Mouse (Mus musculus): ENCODE results near the gene Dync2li1.

The Dync2li1 gene

DNA sequence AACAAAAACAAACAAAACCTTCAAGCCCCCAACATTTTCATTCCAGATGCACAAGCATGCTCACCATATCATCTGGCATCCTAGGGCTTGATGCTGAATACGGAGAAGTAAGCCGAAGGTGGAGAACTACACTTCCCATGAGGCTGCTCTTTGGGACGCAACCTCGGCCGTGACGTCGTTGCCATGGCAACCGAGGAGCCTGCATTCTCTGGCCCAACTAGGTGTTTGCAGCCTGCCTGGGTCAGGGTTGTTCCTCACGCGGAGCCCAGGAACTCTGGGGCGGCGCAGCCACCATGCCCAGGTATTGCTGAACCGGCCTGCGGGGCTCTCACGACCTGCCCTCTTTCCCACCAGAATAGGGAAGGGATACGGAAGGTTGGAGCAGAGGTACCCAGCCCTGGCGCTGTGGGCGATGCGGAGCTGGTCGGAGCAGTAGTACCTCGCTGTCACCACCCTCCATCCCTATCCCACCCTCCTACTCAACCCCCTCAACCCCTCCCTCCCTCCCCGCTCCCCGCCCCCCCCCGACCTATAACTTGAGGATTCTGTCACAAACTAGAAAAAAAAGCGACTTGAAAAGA lies at the start of gene Dync2li1:
Dync2li1 (plus strand) TSS at position 221 of the 581 bp plus-strand sequence.
- DNase-seq: peak; percentile 96 to 97

DNA sequence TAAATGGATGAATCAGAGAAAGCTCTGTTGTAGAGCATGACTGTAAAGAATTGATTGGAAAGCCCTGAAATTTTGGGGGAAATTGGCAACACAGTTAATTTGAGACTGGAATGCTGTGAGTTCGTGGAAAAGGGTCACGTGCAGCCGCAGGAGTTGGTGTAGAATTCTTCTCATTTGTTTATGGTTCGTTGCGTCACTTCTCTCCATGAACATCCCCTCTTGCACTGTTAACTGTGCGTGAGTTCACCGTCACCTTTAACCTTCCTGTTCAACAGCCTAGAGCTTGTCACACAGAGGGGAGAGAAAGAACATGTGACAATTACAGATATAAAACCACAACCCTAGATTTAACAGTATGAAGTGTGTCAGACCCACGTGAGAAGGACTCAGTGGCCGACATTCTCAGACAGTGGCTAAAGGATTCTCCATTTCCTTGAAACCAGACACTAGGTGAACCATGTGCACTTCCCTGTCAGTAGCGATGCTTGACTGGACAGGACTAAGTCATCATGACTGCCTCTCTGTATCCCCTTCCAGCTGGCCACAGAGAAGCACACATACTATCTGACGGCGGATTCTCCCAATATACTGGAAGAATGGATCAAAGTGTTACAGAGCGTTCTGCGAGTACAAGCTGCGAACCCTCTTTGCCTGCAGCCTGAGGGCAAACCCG lies 49.5 kb upstream of the Dync2li1 start:
- no peak for DNase-seq

DNA sequence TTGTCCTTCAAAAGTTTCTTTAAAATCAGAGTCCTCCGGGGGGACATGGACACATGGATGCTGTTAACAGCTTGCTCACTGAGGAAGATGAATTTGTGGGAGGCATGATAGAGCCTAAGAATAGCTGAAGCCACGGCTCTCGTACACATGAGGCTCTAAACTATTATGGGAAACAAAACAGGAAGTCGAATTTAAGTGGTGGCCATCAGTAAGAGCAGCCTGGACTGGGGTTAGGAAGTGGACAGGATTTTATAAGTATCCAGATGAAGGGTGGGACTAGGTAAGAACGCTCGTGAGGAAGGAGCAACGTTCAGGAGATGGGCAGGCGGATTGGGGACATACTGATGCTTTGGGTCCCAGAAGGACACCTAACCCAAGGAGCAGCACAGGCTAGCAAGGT lies 47.0 kb upstream of the Dync2li1 start:
- DNase-seq: no peak

DNA sequence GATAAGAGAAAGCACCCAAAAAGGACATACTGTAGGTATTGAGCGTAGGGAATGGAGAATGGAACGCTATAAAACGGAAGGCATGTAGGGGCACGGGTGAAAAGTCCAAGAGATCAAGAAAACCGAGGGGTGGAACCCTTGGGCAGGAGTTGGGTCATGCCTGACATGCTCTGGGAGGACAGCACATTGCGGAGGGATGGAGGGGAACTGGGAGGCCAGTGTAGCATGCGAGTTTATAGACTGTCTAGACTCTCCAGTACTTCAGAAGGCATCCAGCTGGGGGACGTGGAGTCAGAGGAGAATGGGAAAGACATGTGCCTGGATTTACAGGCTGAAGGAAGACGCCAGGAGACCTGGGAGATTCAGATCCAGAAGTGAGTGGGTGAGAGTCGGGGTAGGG lies 46.5 kb upstream of the Dync2li1 start:
- DNase-seq: no peak

DNA sequence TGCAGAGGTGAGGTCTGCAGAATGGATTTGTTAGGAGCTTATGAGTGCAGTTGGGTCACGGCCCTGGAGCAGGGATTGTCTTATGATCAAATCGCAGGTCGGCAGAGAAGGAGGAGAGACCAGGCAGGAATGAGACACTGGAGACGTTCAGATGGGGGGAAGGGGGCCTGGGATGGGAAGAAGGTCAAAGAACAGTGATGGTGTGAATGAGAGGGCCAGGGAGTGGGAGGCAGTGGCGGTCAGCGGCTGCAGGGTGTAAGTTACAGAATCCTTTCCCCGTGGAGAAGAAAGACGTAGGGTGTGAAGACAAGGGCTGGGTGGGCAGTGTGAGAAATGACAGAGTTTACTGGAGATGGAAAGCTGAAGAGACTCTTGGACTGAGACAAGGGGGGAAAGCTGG lies 45.5 kb upstream of the Dync2li1 start:
- no peak for DNase-seq

DNA sequence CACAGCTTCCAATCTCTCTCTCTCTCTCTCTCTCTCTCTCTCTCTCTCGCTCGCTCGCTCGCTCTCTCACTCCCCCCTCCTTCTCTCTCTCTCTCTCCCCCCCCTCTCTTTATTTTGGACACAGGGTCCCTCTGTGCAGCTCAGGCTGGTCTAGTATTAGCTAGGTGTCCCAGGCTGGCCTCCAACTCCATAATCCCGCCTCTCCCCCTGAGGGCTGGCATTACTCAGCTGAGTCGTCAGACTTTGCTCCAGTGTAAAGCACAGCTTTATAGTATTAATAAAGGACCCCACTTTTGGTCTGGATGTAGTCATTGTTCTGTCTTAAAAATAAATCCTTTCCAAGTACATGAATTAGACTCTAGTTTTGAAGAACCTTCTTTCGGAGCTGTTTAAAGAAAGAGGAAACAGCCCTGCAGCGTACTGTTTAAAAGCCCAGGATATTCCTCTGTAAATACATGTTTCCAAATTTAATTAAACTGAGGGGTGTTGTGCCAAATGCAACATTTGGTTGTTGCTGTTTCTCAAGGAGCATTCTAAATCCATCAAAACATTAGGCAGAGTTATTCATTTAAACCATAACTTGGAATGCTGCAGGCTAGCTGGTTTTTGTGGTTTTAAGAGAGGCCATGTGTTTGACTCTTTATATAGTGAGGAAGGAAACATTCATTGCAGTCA lies 44.4 kb upstream of the Dync2li1 start:
- no peak for DNase-seq

DNA sequence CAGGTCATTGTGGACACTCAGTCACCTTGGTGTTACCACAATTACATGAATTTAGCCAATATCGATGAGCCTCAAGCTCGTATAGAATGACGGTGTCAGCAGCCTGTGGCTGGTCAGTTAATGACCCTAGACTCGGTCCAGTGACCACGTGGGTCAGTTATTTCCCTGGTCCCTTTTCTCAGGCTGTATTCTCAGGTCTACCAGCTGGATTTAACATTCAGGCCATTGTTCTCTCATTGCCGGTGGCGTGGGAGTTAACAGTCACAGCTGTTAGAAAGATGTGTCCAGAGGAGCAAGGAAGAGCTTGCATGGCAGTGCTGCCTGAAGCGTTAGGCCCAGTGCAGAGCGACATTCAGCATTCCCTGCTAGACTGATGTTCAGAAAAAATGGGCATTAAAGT lies 42.2 kb upstream of the Dync2li1 start:
- no peak for DNase-seq

DNA sequence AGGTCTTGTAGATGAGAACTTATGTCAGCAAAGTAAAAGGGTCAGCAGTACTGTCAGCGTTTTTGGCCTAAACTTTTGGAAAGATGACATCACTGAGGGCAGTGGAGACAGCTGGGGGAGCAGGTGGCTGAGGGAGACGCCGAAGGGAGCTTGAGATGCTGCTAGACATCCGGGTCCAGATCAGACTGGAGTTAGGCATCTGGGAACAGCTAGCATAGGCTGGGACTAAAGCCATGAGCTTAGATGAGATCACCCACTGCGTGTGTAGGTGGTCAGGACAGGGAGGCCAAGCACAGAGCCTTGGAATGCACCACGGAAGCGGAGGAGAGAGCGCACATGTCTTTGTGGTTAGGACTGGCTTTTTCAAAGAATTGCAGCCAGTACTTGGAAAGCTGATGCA lies 41.2 kb upstream of the Dync2li1 start:
- DNase-seq: no peak

DNA sequence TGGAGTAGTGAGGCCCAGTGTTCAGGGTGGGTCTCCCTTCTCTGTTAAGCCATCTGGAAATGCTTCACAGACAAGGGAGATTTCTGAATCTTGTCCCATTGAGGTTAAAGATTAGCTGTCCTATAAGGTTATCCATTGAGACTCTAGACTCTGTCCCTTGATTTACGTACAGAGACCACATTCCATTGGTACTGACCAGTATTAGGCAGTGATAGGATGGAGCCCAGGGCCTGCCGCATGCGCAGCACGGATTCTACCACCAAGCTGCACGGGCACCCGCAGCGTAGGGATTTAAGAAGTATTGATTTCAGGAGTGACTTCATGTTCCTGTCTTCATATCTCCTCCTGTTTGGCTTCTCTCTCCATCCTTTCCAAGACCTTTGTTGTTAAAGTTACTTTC lies 36.2 kb upstream of the Dync2li1 start:
- DNase-seq: no peak

DNA sequence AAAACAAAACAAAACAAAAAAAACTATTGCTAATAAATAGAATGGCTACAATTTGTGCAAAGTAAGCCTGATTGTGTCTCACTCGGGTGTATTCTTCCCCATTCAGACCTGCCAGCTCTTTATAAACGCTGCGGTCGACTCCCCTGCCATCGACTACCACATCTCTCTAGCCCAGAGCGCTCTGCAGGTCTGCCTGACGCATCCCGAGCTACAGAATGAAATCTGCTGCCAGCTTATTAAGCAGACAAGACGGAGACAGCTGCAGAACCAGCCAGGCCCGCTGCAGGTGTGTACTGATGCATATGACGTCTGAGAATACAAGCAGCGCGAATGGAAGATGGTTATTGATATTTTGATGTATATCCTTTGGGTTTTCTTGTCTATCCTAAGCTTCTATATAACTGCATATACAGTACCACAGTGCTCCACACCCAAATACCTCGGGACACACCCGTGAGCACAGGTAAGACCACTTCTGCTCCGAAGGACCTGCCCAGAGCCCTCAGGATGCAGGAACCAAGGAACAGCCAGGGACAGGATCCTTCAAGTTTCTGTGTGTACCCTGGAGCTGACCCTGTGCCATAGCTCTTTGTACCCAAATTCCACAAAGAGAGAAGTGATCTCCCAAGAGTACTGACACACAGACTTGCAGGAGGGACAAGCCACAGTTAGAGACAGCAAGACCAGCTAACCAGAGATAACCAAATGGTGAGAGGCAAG lies 34.7 kb upstream of the Dync2li1 start:
- no peak for DNase-seq

DNA sequence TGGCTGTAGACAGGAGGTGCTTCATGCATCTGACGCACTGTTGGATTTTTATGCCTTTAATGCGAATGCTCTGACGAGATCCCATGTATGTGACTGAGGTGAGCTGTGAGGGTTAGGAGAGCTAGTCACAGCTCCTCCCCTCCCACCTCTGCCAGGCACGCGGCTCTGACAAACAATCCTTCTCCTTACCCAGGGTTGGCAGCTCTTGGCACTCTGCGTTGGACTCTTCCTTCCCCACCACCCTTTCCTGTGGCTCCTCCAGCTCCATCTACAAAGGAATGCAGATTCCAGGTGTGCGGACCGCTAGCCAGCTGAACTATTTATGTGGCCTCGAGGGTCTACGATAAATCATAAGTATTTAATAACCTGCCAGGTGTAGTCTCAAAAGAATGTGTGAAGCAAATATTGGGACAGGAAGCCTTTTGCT lies 30.3 kb upstream of the Dync2li1 start:
- DNase-seq: no peak

DNA sequence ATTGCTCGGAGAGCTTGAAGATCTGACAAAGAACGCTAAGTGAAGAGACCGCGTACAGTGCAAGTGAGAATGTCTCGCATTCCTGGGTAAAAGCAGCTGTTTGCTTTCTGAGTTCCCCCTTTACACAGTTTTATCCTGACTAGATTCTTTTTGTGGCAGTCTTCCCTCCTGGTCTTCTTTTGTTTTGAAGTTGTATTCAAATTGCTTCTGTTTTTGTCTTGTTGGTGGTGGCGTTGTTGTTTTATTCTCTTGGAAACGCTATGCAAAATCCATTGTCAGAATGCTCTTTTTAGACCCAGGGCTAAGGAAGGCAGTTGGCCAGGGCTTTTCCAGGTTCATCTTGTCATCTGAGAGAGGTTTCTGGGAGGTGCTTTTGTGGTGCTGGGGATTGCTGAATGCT lies 29.8 kb upstream of the Dync2li1 start:
- DNase-seq: no peak

DNA sequence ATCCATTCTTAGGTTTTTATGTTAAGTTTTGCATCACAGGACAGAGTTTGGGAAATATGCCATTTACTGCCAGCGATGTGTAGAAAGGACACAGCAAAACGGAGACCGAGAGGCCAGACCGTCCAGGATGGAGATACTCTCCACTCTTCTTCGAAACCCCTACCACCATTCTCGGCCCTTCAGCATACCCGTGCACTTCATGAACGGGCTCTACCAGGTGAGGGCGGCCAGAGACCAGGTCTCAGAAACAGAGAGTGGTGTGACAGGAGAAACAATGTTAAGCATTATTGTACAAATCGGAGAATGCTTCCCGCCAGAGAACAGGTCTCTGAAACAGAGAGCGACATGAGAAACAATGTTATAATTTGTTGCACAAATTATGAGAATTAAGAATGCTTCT lies 28.4 kb upstream of the Dync2li1 start:
- DNase-seq: no peak

DNA sequence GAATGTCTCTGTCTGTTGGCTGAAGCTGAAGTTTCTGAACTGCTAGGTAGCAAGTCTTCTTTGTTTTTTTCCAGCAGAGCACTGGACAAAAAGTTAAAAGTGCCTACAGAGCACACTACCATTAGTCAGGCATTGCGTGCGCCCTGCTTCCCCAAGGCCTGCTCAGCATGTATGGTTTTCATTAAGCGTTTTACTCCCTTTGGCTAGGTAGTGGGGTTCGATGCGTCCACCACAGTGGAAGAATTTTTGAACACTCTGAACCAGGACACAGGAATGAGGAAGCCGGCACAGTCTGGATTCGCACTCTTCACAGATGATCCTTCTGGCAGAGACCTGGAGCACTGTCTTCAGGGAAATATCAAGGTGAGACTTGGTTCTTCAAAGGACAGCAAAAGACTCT lies 27.4 kb upstream of the Dync2li1 start:
- DNase-seq: no peak

DNA sequence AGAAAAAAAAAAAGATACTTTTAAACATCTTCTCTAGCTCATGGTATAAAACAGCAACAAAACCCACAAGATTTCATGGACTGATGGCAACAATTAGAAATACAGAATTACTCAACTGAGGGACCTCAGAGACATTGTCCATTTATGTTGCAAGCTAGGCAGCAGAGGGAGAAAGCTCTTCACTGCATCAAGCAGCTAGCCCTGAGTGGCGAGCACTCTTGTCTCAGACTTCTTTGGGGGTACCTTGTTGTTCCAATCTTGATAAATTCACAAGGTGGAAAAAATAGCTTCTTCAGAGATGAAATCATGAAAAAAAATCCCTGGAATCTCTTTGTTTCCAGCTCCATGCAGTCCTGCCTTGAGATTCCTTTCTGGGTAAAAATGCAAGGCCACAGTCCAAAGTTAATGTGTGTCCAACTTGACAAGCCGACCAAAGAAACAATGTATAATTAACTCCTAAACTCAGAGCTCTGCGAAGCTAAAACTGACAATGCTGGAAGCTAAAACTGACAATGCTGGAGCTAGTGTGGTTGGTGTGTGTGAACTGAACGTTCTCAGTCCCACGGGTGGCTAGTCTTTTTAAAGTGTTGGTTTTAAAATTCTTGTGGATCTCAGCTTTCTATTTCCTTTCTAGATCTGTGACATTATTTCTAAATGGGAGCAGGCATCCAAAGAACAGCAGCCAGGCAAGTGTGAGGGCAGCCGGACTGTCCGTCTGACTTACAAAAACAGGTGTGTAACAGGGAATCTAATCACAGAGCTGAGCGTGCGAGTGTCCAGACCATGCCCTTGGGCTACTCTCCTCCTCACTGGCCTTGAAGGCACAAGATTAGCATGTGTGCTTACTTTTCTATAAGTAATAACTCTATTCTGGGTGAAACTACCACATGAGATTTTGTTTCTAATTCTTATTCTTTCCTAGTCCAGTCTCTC lies 26.0 kb upstream of the Dync2li1 start:
- peak; percentile 20 to 41 for DNase-seq

DNA sequence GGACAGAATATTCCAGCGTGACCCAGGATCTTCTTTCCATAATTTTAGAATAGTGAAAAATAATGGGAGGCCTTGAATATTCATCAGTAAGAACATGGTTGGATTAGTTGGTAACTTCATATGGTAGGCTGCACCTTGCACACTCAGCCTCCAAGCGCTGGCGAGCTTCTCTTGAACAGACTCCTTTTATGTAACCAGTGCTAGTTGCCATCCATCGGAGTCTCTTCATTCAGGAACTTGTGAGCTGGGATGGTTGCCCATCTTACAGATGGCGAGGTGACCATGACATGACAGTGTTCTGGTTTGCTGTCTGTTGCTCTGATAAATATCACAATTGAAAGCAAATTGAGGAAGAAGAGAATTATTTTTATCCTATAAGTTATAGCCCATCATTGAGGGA lies 24.5 kb upstream of the Dync2li1 start:
- DNase-seq: peak in 1 of 2 experiments; percentile 47

DNA sequence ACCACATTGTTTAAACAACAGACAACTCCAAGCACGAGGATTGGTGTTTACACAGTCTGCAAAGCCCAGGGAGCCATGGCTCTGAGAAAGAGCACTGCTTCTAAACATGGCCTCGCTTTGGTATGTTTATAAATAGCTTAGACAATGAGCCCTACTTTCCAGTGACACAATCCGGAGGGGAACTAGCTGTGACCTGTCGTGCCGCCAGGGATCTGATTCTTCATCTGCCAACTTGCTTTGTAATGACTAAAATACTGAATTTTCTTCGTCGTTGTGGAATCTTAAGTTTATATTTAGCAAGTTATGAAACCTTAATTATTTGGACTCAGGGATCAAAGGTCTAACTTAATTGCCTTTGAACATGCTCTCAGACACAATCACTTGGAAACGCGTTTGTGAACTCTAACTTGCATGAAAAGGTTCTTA lies 23.1 kb upstream of the Dync2li1 start:
- peak; percentile 48 to 71 for DNase-seq

DNA sequence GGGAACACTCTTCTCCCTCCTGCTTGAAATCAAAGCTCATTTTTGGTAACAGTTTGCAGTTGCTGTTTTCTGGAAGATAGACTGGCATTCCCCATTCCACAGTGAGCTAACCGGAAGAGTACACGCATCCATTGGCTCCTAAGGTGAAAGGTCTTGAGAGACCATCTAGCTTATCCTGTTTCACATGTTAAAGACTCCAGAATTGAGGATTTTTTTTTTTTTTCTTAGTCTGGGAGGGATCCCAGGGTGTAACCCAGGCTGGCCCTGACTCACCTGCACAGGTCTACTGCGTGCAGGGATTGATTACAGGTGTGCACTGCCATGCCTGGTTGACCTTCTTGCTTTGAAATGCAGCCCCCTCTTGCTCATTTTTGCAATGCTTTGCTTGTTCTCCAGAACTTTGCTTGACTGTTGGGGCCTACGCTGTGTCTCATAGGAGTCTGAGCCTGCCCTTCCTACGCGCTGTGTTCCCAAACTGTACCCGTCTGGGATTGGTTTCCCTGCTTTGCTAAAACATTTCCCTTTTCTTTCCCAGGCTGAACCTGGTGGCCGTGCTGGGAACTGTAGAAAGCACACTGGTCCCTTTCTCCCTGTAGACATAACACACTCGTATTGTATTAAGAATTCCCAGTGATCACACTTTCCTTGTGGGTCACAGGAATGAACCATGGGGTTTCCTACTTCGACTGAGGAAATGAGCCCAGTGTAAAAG lies 22.4 kb upstream of the Dync2li1 start:
- DNase-seq: no peak

DNA sequence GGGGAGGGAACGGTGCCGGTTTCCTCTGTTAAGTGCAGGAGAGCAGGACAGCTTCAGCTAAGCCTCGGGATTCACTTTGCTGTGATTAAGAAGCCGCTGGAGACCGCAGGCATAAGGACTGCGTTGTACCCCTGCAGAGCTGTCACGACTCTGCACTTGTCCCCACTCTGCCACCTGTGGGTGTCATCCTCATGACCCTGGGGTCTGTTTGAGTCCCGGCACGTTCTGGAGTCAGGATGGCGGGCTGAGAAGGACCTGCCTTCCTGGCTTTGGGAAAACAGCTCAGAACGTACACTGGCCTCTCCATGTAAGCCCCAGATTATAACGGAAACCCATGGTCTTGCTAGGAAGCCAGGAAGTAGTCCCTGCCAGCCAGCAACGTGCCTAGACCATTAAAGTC lies 19.3 kb upstream of the Dync2li1 start:
- DNase-seq: no peak

DNA sequence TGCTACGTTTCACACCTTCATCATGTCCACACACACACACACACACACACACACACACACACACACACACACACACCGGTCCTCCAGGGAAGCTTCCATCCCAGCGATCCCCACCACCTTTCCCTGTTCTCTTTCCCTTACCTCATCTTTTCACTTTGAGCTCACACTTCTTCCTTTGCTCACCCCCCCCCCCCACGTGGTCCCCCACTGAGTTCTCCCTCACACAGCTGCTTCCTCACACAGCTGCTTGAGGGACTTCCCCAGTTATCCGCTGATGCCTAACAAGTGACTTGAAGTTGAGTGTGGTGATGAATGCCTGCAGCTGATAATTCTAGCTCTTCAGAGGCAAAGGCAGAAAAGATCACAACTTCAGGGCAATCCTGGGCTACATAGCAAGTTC lies 18.7 kb upstream of the Dync2li1 start:
- DNase-seq: no peak

DNA sequence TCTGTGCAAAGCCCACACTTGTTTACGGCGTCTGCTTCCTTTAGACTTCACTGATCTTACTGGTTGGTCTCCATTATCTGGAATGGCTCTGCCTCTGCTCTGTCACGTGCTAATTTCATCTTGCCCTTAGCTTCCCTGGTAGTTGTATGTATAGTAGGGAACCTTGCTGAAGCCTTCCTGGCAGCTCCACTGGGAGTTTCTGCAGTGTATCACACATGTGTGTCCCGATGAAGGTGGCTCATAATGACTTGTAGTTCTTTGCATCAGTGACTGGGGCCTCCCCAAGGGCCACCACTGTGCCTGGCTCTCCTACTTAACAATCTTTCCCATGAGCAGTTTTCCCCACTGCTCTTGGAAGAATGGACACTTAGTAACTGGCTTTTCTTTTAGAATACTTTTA lies 17.7 kb upstream of the Dync2li1 start:
- DNase-seq: no peak

DNA sequence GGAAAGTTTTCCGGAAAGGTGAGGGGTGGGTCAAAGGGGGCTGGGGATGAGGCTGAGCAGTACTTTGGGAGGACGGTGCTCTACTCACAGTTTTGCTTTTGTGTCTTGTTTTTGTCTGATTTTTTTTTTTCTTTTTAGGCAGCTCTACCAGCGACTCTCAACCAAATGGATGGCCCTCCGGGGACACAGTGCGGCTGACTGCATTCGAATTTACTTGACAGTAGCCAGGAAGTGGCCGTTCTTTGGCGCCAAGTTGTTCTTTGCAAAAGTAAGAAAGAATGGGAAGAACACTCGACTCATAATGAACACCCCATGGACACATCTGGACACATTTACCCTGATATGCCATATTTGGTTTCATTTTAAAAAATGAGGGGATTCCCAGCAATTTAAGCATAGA lies 14.8 kb upstream of the Dync2li1 start:
- peak; percentile 49 to 72 for DNase-seq

All from kidney, postnatal 25 days (tissue).